Mouse (Mus musculus) ES-E14 (cell line): ENCODE results near the gene Cenpm. TPM values are rescaled to one million over a fixed set of nuclear protein-coding genes. Genes with fewer than 3 reads are reported as not detected.

Experiments
- DNase-seq: peaks from one replicate; pipeline ENCODE4 v3.0.0-alpha.2; 2013; ENCODE audit warnings: low read depth, low spot score
- H3K27ac ChIP-seq: 2 replicates; pipeline ENCODE4 v1.5.1; 2012; ENCODE audit warnings: low read depth, mild to moderate bottlenecking, low read length, moderate library complexity, mixed read lengths; ENCODE audit not compliant: poor library complexity, insufficient read depth, severe bottlenecking
- H3K36me3 ChIP-seq: 2 replicates; pipeline ENCODE4 v1.6.1; 2012; ENCODE audit warnings: mild to moderate bottlenecking, low read length, moderate library complexity, mixed read lengths; ENCODE audit not compliant: control insufficient read depth, poor library complexity, insufficient read depth, severe bottlenecking
- H3K4me1 ChIP-seq, 2 experiments: fragments of 150-350 bp in 1 of 2; sonication (generic) in 1 of 2; 2 replicates each; pipeline ENCODE4 v1.6.1; 2012; ENCODE audit warnings: low read length in 2 of 2, mild to moderate bottlenecking in 1 of 2, mixed read lengths in 1 of 2; ENCODE audit not compliant: control insufficient read depth in 2 of 2, insufficient read depth in 2 of 2, poor library complexity in 1 of 2
- H3K4me3 ChIP-seq, 2 experiments: fragments of 150-350 bp in 1 of 2; sonication (generic) in 1 of 2; 2 replicates each; pipeline ENCODE4 v1.5.1; 2012; ENCODE audit warnings: low read length in 2 of 2, low read depth in 1 of 2, mild to moderate bottlenecking in 1 of 2, mixed read lengths in 1 of 2; ENCODE audit not compliant: insufficient read depth in 1 of 2, poor library complexity in 1 of 2, severe bottlenecking in 1 of 2
- H3K9ac ChIP-seq: 2 replicates; pipeline ENCODE4 v1.6.1; 2012; ENCODE audit warnings: low read depth, mild to moderate bottlenecking, low read length, mixed read lengths; ENCODE audit not compliant: poor library complexity, insufficient read depth, severe bottlenecking
- H3K9me3 ChIP-seq: fragments of 150-350 bp; sonication (generic); 2 replicates; pipeline ENCODE4 v1.6.1; 2012; ENCODE audit warnings: low read depth, mild to moderate bottlenecking, low read length; ENCODE audit not compliant: control insufficient read depth, insufficient read depth
- CHD2 ChIP-seq: IDR thresholded peaks from 2 replicates; pipeline ENCODE4 v1.6.1; 2014; ENCODE audit warnings: mild to moderate bottlenecking, low read depth, low read length, inconsistent platforms
- HCFC1 ChIP-seq: IDR thresholded peaks from 2 replicates; pipeline ENCODE4 v1.6.1; 2012; ENCODE audit warnings: low read length, inconsistent platforms, borderline replicate concordance; ENCODE audit not compliant: insufficient read depth
- MAFK ChIP-seq: IDR thresholded peaks from 2 replicates; pipeline ENCODE4 v1.6.1; 2014; ENCODE audit warnings: mild to moderate bottlenecking, low read depth, low read length, inconsistent platforms; ENCODE audit not compliant: insufficient read depth
- ZC3H11A ChIP-seq: IDR thresholded peaks from 2 replicates; pipeline ENCODE4 v1.6.1; 2012; ENCODE audit warnings: low read depth, mild to moderate bottlenecking, inconsistent platforms, low read length, borderline replicate concordance
- ZNF384 ChIP-seq: IDR thresholded peaks from 2 replicates; pipeline ENCODE4 v1.6.1; 2012; ENCODE audit warnings: low read depth, low read length, inconsistent platforms
- in situ Hi-C, 2 experiments: fragments of 600-800 bp; cut with MboI; formaldehyde crosslinking; loops; one replicate each; pipeline ENCODE4 v1.15.1; 2025; ENCODE audit warnings: low sequenced_read_pairs in 2 of 2, inconsistent platforms in 1 of 2; ENCODE audit not compliant: unreplicated experiment in 2 of 2
- total RNA-seq: library from RNA; depleted of rRNA; stranded (reverse); fragments of 300-350 nt; gene quantifications from 2 replicates; pipeline ENCODE4 v1.2.3, GENCODE M21; 2012

The Cenpm gene
- total RNA-seq, 1 experiment: 80.0 TPM

GRCm38 (mm10) chr15:82210801-82211200 lies 33.7 kb downstream of the Cenpm start:
- no peak overlapping the region for H3K27ac ChIP-seq
- no peak overlapping the region for H3K4me3 ChIP-seq
- H3K4me1 ChIP-seq: peaks cover 2 to 26% of the 10 kb centered on the region in 2 experiments; a peak in 2 of 4 replicates
- no peak overlapping the region for H3K9ac ChIP-seq
- in situ Hi-C loops: no loop called here
- H3K9me3 ChIP-seq: no peaks in the 10 kb centered on the region
- peaks cover 4% of the 10 kb centered on the region; the same call in 1 of the 2 replicates for H3K36me3 ChIP-seq
- DNase-seq: no peak
- TF ChIP-seq HCFC1 (no peak), MAFK (no peak), CHD2 (no peak), ZC3H11A (no peak), ZNF384 (no peak)

- no peaks in the 10 kb centered on the region for H3K9me3 ChIP-seq
- H3K9ac ChIP-seq: no peak overlapping the region
- peaks cover 10% of the 10 kb centered on the region; the same call in 1 of the 2 replicates for H3K36me3 ChIP-seq
- H3K27ac ChIP-seq: no peak overlapping the region
- TF ChIP-seq MAFK (no peak), HCFC1 (no peak), ZNF384 (no peak), CHD2 (no peak), ZC3H11A (no peak)
- no peak overlapping the region for H3K4me3 ChIP-seq
- H3K4me1 ChIP-seq: peaks cover 2 to 21% of the 10 kb centered on the region in 2 experiments; a peak in 2 of 4 replicates
- DNase-seq: no peak
- in situ Hi-C loops: no loop called here
These were observed 35.1 kb downstream of the Cenpm start for GRCm38 (mm10) chr15:82209295-82210050.

GRCm38 (mm10) chr15:82208307-82208706 lies 36.2 kb downstream of the Cenpm start:
- Histone ChIP-seq H3K4me3 (no peak overlapping the region; a peak in 1 of 4 replicates), H3K36me3 (peaks cover 19% of the 10 kb centered on the region), H3K27ac (no peak overlapping the region), H3K9me3 (no peaks in the 10 kb centered on the region), H3K9ac (no peak overlapping the region), H3K4me1 (peaks cover 2 to 20% of the 10 kb centered on the region in 2 experiments; a peak in 3 of 4 replicates)
- in situ Hi-C loops: no loop called here
- TF ChIP-seq ZNF384 (no peak), HCFC1 (no peak), MAFK (no peak), ZC3H11A (no peak), CHD2 (no peak)
- DNase-seq: no peak

GRCm38 (mm10) chr15:82207504-82208219 lies 36.9 kb downstream of the Cenpm start:
- H3K4me1 ChIP-seq: peaks cover 2 to 19% of the 10 kb centered on the region in 2 experiments; a peak in 3 of 4 replicates
- H3K36me3 ChIP-seq: peaks cover 23% of the 10 kb centered on the region
- peak overlapping the region; percentile 39 for H3K9ac ChIP-seq

More at GRCm38 (mm10) chr15:82207504-82208219, 36.9 kb downstream of the Cenpm start:
- Histone ChIP-seq H3K27ac (no peak overlapping the region), H3K9me3 (no peaks in the 10 kb centered on the region), H3K4me3 (peak overlapping the region; percentile 51 to 54)
- DNase-seq: no peak
- in situ Hi-C loops: no loop called here
- TF ChIP-seq HCFC1 (no peak), MAFK (no peak), CHD2 (no peak), ZC3H11A (no peak), ZNF384 (no peak)
